Mouse (Mus musculus) myocyte (in vitro differentiated cells): ENCODE measurements around the gene 4930518I15Rik. TPM values are rescaled to one million over a fixed set of nuclear protein-coding genes. Genes with fewer than 3 reads are reported as not detected.
A peak's percentile ranks its signal among the peaks of the same experiment; 100 is the strongest.
"Not testable (repeated sequence)": the region's sequence is repeated elsewhere in the genome, so short reads cannot be mapped to it uniquely, and the experiment has no call there.

Source experiments
- H3K27me3 ChIP-seq: one replicate; pipeline ENCODE4 v1.6.1; 2011; ENCODE audit not compliant: control insufficient read depth, insufficient read depth, insufficient read length
- H3K36me3 ChIP-seq: one replicate; pipeline ENCODE4 v1.6.1; 2011; ENCODE audit not compliant: control insufficient read depth, insufficient read depth
- H3K4me2 ChIP-seq: one replicate; pipeline ENCODE4 v1.6.1; 2011; ENCODE audit warnings: low read depth, control low read depth
- H3K4me3 ChIP-seq: one replicate; pipeline ENCODE4 v1.5.1; 2011; ENCODE audit warnings: mild to moderate bottlenecking, control low read depth, moderate library complexity
- H3K79me2 ChIP-seq: one replicate; pipeline ENCODE4 v1.6.1; 2011; ENCODE audit not compliant: control insufficient read depth, insufficient read depth
- H3ac ChIP-seq: one replicate; pipeline ENCODE4 v1.6.1; 2011; ENCODE audit not compliant: control insufficient read depth, insufficient read length
- CEBPB ChIP-seq: IDR thresholded peaks from 2 replicates; pipeline ENCODE4 v1.6.1; 2011; ENCODE audit warnings: mild to moderate bottlenecking, moderate library complexity; ENCODE audit not compliant: poor library complexity, insufficient read depth, severe bottlenecking
- E2F4 ChIP-seq: IDR thresholded peaks from one replicate; pipeline ENCODE4 v1.6.1; 2011; ENCODE audit warnings: mild to moderate bottlenecking, control low read depth, moderate library complexity; ENCODE audit not compliant: insufficient read depth
- MAX ChIP-seq: IDR thresholded peaks from one replicate; pipeline ENCODE4 v1.6.1; 2011; ENCODE audit warnings: low read depth, mild to moderate bottlenecking, control low read depth
- MYOD1 ChIP-seq, 3 experiments: IDR thresholded peaks; one replicate each; pipeline ENCODE4 v1.6.1; 2011; ENCODE audit warnings: control low read depth in 2 of 3, low read depth in 2 of 3, mild to moderate bottlenecking in 2 of 3, moderate library complexity in 1 of 3; ENCODE audit not compliant: insufficient read length in 2 of 3, control insufficient read depth in 1 of 3
- MYOG ChIP-seq, 3 experiments: IDR thresholded peaks; one replicate each; pipeline ENCODE4 v1.6.1; 2011; ENCODE audit warnings: control low read depth in 2 of 3, low read depth in 2 of 3, mild to moderate bottlenecking in 2 of 3; ENCODE audit not compliant: insufficient read length in 2 of 3, control insufficient read depth in 1 of 3, insufficient read depth in 1 of 3
- POLR2A ChIP-seq: IDR thresholded peaks from one replicate; pipeline ENCODE4 v1.6.1; 2011; ENCODE audit warnings: low read depth, mild to moderate bottlenecking, control low read depth, moderate library complexity; ENCODE audit not compliant: insufficient read length
- POLR2AphosphoS2 ChIP-seq: IDR thresholded peaks from one replicate; pipeline ENCODE4 v1.6.1; 2011; ENCODE audit warnings: low read depth, control low read depth; ENCODE audit not compliant: insufficient read length
- REST ChIP-seq: IDR thresholded peaks from one replicate; pipeline ENCODE4 v1.6.1; 2011; ENCODE audit warnings: mild to moderate bottlenecking, control low read depth, moderate library complexity; ENCODE audit not compliant: insufficient read depth, insufficient read length
- SRF ChIP-seq: IDR thresholded peaks from one replicate; pipeline ENCODE4 v1.6.1; 2011; ENCODE audit warnings: low read depth; ENCODE audit not compliant: control insufficient read depth, insufficient read length
- TCF12 ChIP-seq: IDR thresholded peaks from one replicate; pipeline ENCODE4 v1.6.1; 2011; ENCODE audit warnings: mild to moderate bottlenecking, control low read depth; ENCODE audit not compliant: poor library complexity, insufficient read depth, severe bottlenecking
- TCF3 ChIP-seq: IDR thresholded peaks from one replicate; pipeline ENCODE4 v1.6.1; 2011; ENCODE audit warnings: low read depth, control low read depth; ENCODE audit not compliant: insufficient read length
- USF1 ChIP-seq: IDR thresholded peaks from one replicate; pipeline ENCODE4 v1.6.1; 2011; ENCODE audit warnings: low read depth, mild to moderate bottlenecking, control low read depth, moderate library complexity
- polyA plus RNA-seq: library from polyadenylated mRNA; unstranded; fragments of >200 nt; fragmentation: generic; extraction: Trizol; gene quantifications from one replicate; pipeline ENCODE4 v1.2.1, GENCODE M21; 2012; ENCODE audit warnings: missing spikeins

4930518I15Rik gene
- polyA plus RNA-seq, 1 experiment = 0.26 TPM

- H3K36me3 ChIP-seq = no peaks in the 10 kb centered on the region
- H3K4me3 ChIP-seq = no peak overlapping the region
- H3ac ChIP-seq = no peak overlapping the region
- peak overlapping the region; percentile 100 for H3K4me2 ChIP-seq
- H3K27me3 ChIP-seq = no peaks in the 10 kb centered on the region
- TF ChIP-seq TCF12 (peak; percentile 14), MYOD1 (IDR thresholded peaks at IDR 0.05; ENCODE audit: control insufficient read depth in 1 of 3, insufficient read length in 2 of 3, low read depth in 2 of 3) (peak in 2 of 3 experiments; percentile 79 to 83), SRF (no peak), MAX (no peak), REST (no peak), CEBPB (no peak), E2F4 (no peak), TCF3 (no peak), MYOG (IDR thresholded peaks at IDR 0.05; ENCODE audit: control insufficient read depth in 1 of 3, insufficient read depth in 1 of 3, insufficient read length in 2 of 3, low read depth in 2 of 3) (peak in 1 of 3 experiments; percentile 41), USF1 (no peak), POLR2AphosphoS2 (no peak), POLR2A (no peak)
- H3K79me2 ChIP-seq = peaks cover 27% of the 10 kb centered on the region
Measured at GRCm38 (mm10) chr2:156838839-156839238, 18.9 kb downstream of the 4930518I15Rik start.

GRCm38 (mm10) chr2:156834336-156834735 is 23.4 kb downstream of the 4930518I15Rik start:
- H3K79me2 ChIP-seq = no peaks in the 10 kb centered on the region
- no peak overlapping the region for H3K4me3 ChIP-seq
- no peak for TF ChIP-seq TCF3
- no peak for TF ChIP-seq POLR2A
- no peak for TF ChIP-seq MYOG (IDR thresholded peaks at IDR 0.05; ENCODE audit: control insufficient read depth in 1 of 3, insufficient read depth in 1 of 3, insufficient read length in 2 of 3, low read depth in 2 of 3)
- no peaks in the 10 kb centered on the region for H3K36me3 ChIP-seq
- H3K27me3 ChIP-seq = no peaks in the 10 kb centered on the region
- no peak overlapping the region for H3K4me2 ChIP-seq
- H3ac ChIP-seq = no peak overlapping the region

DNA sequence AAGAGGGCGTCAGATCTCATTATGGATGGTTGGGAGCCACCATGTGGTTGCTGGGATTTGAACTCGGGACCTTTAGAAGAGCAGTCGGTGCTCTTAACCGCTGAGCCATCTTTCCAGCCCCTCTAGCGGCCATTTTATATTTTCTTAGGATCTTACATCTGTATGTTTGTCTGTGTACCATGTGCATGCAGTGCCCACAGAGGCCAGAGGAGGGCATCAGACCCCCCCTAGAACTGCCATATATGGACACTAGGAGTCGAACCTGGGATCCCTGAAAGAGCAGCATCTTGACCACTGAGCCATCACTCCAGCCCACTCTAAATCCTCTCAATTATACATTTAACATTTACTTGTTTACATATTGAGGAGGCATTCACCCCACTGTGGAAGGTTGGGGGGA is 32.6 kb downstream of the 4930518I15Rik start:
- H3K4me2 ChIP-seq, H3ac ChIP-seq, H3K27me3 ChIP-seq, H3K4me3 ChIP-seq, H3K36me3 ChIP-seq, H3K79me2 ChIP-seq: not testable (repeated sequence)

- Histone ChIP-seq H3K36me3 (no peaks in the 10 kb centered on the region), H3K4me3 (no peak overlapping the region), H3K79me2 (no peaks in the 10 kb centered on the region), H3ac (no peak overlapping the region), H3K27me3 (peaks cover 21% of the 10 kb centered on the region), H3K4me2 (no peak overlapping the region)
- TF ChIP-seq TCF3 = no peak
- TF ChIP-seq CEBPB = no peak
- no peak for TF ChIP-seq MYOG (IDR thresholded peaks at IDR 0.05; ENCODE audit: control insufficient read depth in 1 of 3, insufficient read depth in 1 of 3, insufficient read length in 2 of 3, low read depth in 2 of 3)
- TF ChIP-seq MAX = no peak
- no peak for TF ChIP-seq E2F4
- no peak for TF ChIP-seq USF1
- TF ChIP-seq SRF = no peak
- no peak for TF ChIP-seq TCF12
- TF ChIP-seq POLR2A = no peak
- TF ChIP-seq MYOD1 (IDR thresholded peaks at IDR 0.05; ENCODE audit: control insufficient read depth in 1 of 3, insufficient read length in 2 of 3, low read depth in 2 of 3) = no peak
- no peak for TF ChIP-seq POLR2AphosphoS2
- no peak for TF ChIP-seq REST
Measured at GRCm38 (mm10) chr2:156816116-156816515, 41.6 kb downstream of the 4930518I15Rik start.

DNA sequence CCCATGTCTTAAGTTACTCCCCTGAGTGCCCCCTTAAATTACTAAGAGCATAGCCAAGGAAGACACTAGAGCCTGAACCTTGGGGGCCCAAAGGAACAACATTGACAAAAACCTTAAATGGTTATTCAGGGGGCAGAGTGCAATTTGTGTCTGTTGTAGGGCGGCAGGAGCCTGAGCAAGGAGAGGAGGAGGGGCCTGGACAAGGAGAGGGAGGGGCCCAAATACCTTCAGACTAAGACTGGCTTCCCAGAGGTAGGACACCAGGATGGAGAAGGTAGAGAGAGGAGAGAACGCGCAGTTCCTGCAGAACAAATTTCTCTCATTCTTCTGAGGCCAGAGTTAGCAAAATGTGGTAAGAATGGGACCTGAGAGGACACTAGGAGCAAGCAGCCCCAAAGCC is 42.3 kb downstream of the 4930518I15Rik start:
- Histone ChIP-seq H3K27me3 (peaks cover 17% of the 10 kb centered on the region), H3K4me2 (no peak overlapping the region), H3K4me3 (no peak overlapping the region), H3ac (no peak overlapping the region), H3K79me2 (no peaks in the 10 kb centered on the region), H3K36me3 (no peaks in the 10 kb centered on the region)
- TF ChIP-seq MAX = no peak
- no peak for TF ChIP-seq REST
- no peak for TF ChIP-seq POLR2AphosphoS2
- no peak for TF ChIP-seq POLR2A
- TF ChIP-seq MYOD1 (IDR thresholded peaks at IDR 0.05; ENCODE audit: control insufficient read depth in 1 of 3, insufficient read length in 2 of 3, low read depth in 2 of 3) = no peak
- TF ChIP-seq SRF = no peak
- TF ChIP-seq TCF12 = no peak
- no peak for TF ChIP-seq E2F4
